Mouse (Mus musculus) MEL (cell line): ENCODE data around the gene Adamts2. TPM values are rescaled to one million over a fixed set of nuclear protein-coding genes. Genes with fewer than 3 reads are reported as not detected.

Experiments used
- DNase-seq: peaks from one replicate; pipeline ENCODE4 v3.0.0; 2011; ENCODE audit warnings: low read depth, low spot score
- H3K27ac ChIP-seq: 2 replicates; pipeline ENCODE4 v1.5.1; 2012; ENCODE audit warnings: low read depth, mild to moderate bottlenecking, control low read depth, low read length, moderate library complexity; ENCODE audit not compliant: control insufficient read depth
- H3K27me3 ChIP-seq, 2 experiments: fragments of 150-350 bp in 1 of 2; sonication (generic) in 1 of 2; 2 replicates each; pipeline ENCODE4 v1.6.1; 2012; ENCODE audit warnings: low read length in 2 of 2, mild to moderate bottlenecking in 2 of 2, improper control_type of control experiment in 1 of 2, moderate library complexity in 1 of 2; ENCODE audit not compliant: insufficient read depth in 2 of 2, control insufficient read depth in 1 of 2
- H3K36me3 ChIP-seq, 2 experiments: 2 replicates each; pipeline ENCODE4 v1.6.1; 2012 to 2014; ENCODE audit warnings: low read length in 2 of 2, improper control_type of control experiment in 1 of 2, inconsistent platforms in 1 of 2, mild to moderate bottlenecking in 1 of 2; ENCODE audit not compliant: insufficient read depth in 2 of 2, control insufficient read depth in 1 of 2
- H3K4me1 ChIP-seq, 2 experiments: fragments of 150-350 bp in 1 of 2; sonication (generic) in 1 of 2; 2 replicates each; pipeline ENCODE4 v1.6.1; 2012; ENCODE audit warnings: low read length in 2 of 2, improper control_type of control experiment in 1 of 2, mild to moderate bottlenecking in 1 of 2; ENCODE audit not compliant: insufficient read depth in 2 of 2, control insufficient read depth in 1 of 2
- H3K4me3 ChIP-seq, 2 experiments: fragments of 150-350 bp in 1 of 2; sonication (generic) in 1 of 2; 2 replicates each; pipeline ENCODE4 v1.5.1; 2012; ENCODE audit warnings: low read depth in 2 of 2, low read length in 2 of 2, mild to moderate bottlenecking in 2 of 2, moderate library complexity in 2 of 2, control low read depth in 1 of 2, improper control_type of control experiment in 1 of 2; ENCODE audit not compliant: control insufficient read depth in 1 of 2, insufficient read depth in 1 of 2
- H3K79me2 ChIP-seq: 2 replicates; pipeline ENCODE4 v1.6.1; 2012; ENCODE audit warnings: mild to moderate bottlenecking, low read length, moderate library complexity; ENCODE audit not compliant: control insufficient read depth, poor library complexity, insufficient read depth
- H3K9ac ChIP-seq: 2 replicates; pipeline ENCODE4 v1.6.1; 2012; ENCODE audit warnings: low read depth, mild to moderate bottlenecking, control low read depth, low read length, moderate library complexity; ENCODE audit not compliant: control insufficient read depth, poor library complexity, severe bottlenecking
- H3K9me3 ChIP-seq: fragments of 150-350 bp; sonication (generic); replicated peaks from 2 replicates; pipeline ENCODE4 v1.6.1; 2012; ENCODE audit warnings: mild to moderate bottlenecking, low read length, improper control_type of control experiment, moderate library complexity; ENCODE audit not compliant: insufficient read depth
- BHLHE40 ChIP-seq: IDR thresholded peaks from 2 replicates; pipeline ENCODE4 v1.6.1; 2012; ENCODE audit warnings: low read depth, mild to moderate bottlenecking, inconsistent platforms, low read length, improper control_type of control experiment, borderline replicate concordance
- CHD1 ChIP-seq: IDR thresholded peaks from 2 replicates; pipeline ENCODE4 v1.6.1; 2012; ENCODE audit warnings: low read depth, mild to moderate bottlenecking, inconsistent platforms, low read length, improper control_type of control experiment
- EP300 ChIP-seq, 2 experiments: IDR thresholded peaks; 2 replicates each; pipeline ENCODE4 v1.6.1; 2011; ENCODE audit warnings: improper control_type of control experiment in 2 of 2, low read length in 2 of 2, low read depth in 1 of 2, mild to moderate bottlenecking in 1 of 2
- ETS1 ChIP-seq: IDR thresholded peaks from 2 replicates; pipeline ENCODE4 v1.6.1; 2012; ENCODE audit warnings: low read depth, mild to moderate bottlenecking, inconsistent platforms, low read length, improper control_type of control experiment, moderate library complexity
- GATA1 ChIP-seq: IDR thresholded peaks from 2 replicates; pipeline ENCODE4 v1.6.1; 2011; ENCODE audit warnings: low read depth, low read length, improper control_type of control experiment
- HCFC1 ChIP-seq: IDR thresholded peaks from 2 replicates; pipeline ENCODE4 v1.6.1; 2012; ENCODE audit warnings: low read depth, mild to moderate bottlenecking, inconsistent platforms, low read length, improper control_type of control experiment, moderate library complexity
- KAT2A ChIP-seq: conservative IDR thresholded peaks from 2 replicates; pipeline ENCODE4 v1.6.1; 2012; ENCODE audit warnings: low read depth, low read length, improper control_type of control experiment, inconsistent platforms
- MAZ ChIP-seq: IDR thresholded peaks from 2 replicates; pipeline ENCODE4 v1.6.1; 2012; ENCODE audit warnings: low read depth, mild to moderate bottlenecking, inconsistent platforms, low read length, improper control_type of control experiment
- MEF2A ChIP-seq: IDR thresholded peaks from 2 replicates; pipeline ENCODE4 v1.6.1; 2014; ENCODE audit warnings: low read depth, mild to moderate bottlenecking, inconsistent platforms, low read length, improper control_type of control experiment; ENCODE audit not compliant: poor library complexity, insufficient replicate concordance, severe bottlenecking; ENCODE audit errors: extremely low read depth
- MYB ChIP-seq: IDR thresholded peaks from 2 replicates; pipeline ENCODE4 v1.6.1; 2011; ENCODE audit warnings: mild to moderate bottlenecking, low read depth, low read length, improper control_type of control experiment
- NRF1 ChIP-seq: IDR thresholded peaks from 2 replicates; pipeline ENCODE4 v1.6.1; 2014; ENCODE audit warnings: low read depth, mild to moderate bottlenecking, inconsistent platforms, low read length, improper control_type of control experiment, moderate library complexity; ENCODE audit not compliant: poor library complexity, insufficient read depth, severe bottlenecking
- POLR2A ChIP-seq, 2 experiments: IDR thresholded peaks; 2 replicates each; pipeline ENCODE4 v1.6.1; 2011 to 2012; ENCODE audit warnings: low read length in 2 of 2, mild to moderate bottlenecking in 2 of 2, control low read depth in 1 of 2, improper control_type of control experiment in 1 of 2, low read depth in 1 of 2, moderate library complexity in 1 of 2; ENCODE audit not compliant: control insufficient read depth in 1 of 2, insufficient read depth in 1 of 2, poor library complexity in 1 of 2
- POLR2AphosphoS2 ChIP-seq: IDR thresholded peaks from 2 replicates; pipeline ENCODE4 v1.6.1; 2011; ENCODE audit warnings: low read length, improper control_type of control experiment
- RAD21 ChIP-seq: IDR thresholded peaks from 2 replicates; pipeline ENCODE4 v1.6.1; 2011; ENCODE audit warnings: mild to moderate bottlenecking, low read depth, low read length, improper control_type of control experiment
- SMC3 ChIP-seq: IDR thresholded peaks from 2 replicates; pipeline ENCODE4 v1.6.1; 2011; ENCODE audit warnings: low read depth, low read length, improper control_type of control experiment
- TAL1 ChIP-seq: IDR thresholded peaks from 2 replicates; pipeline ENCODE4 v1.6.1; 2012; ENCODE audit warnings: mild to moderate bottlenecking, inconsistent platforms, low read length, moderate library complexity, mixed read lengths
- TBP ChIP-seq: IDR thresholded peaks from 2 replicates; pipeline ENCODE4 v1.8.0; 2011; ENCODE audit warnings: low read depth, low read length, improper control_type of control experiment
- TCF12 ChIP-seq: IDR thresholded peaks from 2 replicates; pipeline ENCODE4 v1.6.1; 2014; ENCODE audit warnings: low read depth, mild to moderate bottlenecking, inconsistent platforms, low read length, improper control_type of control experiment, moderate library complexity
- UBTF ChIP-seq: IDR thresholded peaks from 2 replicates; pipeline ENCODE4 v1.6.1; 2012; ENCODE audit warnings: low read depth, mild to moderate bottlenecking, inconsistent platforms, low read length, improper control_type of control experiment, moderate library complexity, borderline replicate concordance; ENCODE audit not compliant: insufficient read depth
- USF1 ChIP-seq: IDR thresholded peaks from 2 replicates; pipeline ENCODE4 v1.6.1; 2014; ENCODE audit warnings: low read depth, mild to moderate bottlenecking, inconsistent platforms, low read length, improper control_type of control experiment, moderate library complexity
- USF2 ChIP-seq, 2 experiments: IDR thresholded peaks; 2 replicates each; pipeline ENCODE4 v1.6.1; 2011 to 2012; ENCODE audit warnings: improper control_type of control experiment in 2 of 2, low read length in 2 of 2, borderline replicate concordance in 1 of 2, inconsistent platforms in 1 of 2, low read depth in 1 of 2, mild to moderate bottlenecking in 1 of 2; ENCODE audit not compliant: insufficient read depth in 1 of 2
- ZMIZ1 ChIP-seq: IDR thresholded peaks from 2 replicates; pipeline ENCODE4 v1.6.1; 2012; ENCODE audit warnings: low read depth, mild to moderate bottlenecking, inconsistent platforms, low read length, improper control_type of control experiment, moderate library complexity
- ZNF384 ChIP-seq: IDR thresholded peaks from 2 replicates; pipeline ENCODE4 v1.6.1; 2012; ENCODE audit warnings: low read depth, mild to moderate bottlenecking, inconsistent platforms, low read length, improper control_type of control experiment
- polyA plus RNA-seq, 2 experiments: library from polyadenylated mRNA; stranded (reverse) in 1 of 2; unstranded in 1 of 2; fragments of >175 nt in 1 of 2; fragments of >200 nt in 1 of 2; gene quantifications; 2 replicates each; pipeline versions ENCODE4 v1.2.1 to v1.2.4; 2012; ENCODE audit warnings: low replicate concordance in 2 of 2, low read depth in 1 of 2; ENCODE audit not compliant: insufficient read length in 2 of 2, insufficient read depth in 1 of 2, missing spikeins in 1 of 2
- total RNA-seq: library from RNA; depleted of rRNA; stranded (reverse); fragments of 300-350 nt; gene quantifications from 2 replicates; pipeline ENCODE4 v1.2.3, GENCODE M21; 2012

Gene Adamts2
- total and polyA plus RNA-seq, 3 experiments = not detected

- Histone ChIP-seq H3K36me3 (no peaks in the 10 kb centered on the region), H3K9ac (no peak overlapping the region), H3K27ac (no peak overlapping the region), H3K9me3 (no peaks in the 10 kb centered on the region), H3K27me3 (no peaks in the 10 kb centered on the region), H3K4me1 (no peaks in the 10 kb centered on the region), H3K4me3 (no peak overlapping the region), H3K79me2 (no peaks in the 10 kb centered on the region)
- no peak for TF ChIP-seq CHD1
- no peak for TF ChIP-seq SMC3
- TF ChIP-seq BHLHE40 = no peak
- TF ChIP-seq GATA1 = no peak
- no peak for TF ChIP-seq RAD21
- no peak for TF ChIP-seq NRF1
- TF ChIP-seq ETS1 = no peak
- TF ChIP-seq HCFC1 = no peak
- DNase-seq = no peak
Measured at GRCm38 (mm10) chr11:50717381-50717897, 115.6 kb downstream of the Adamts2 start.

GRCm38 (mm10) chr11:50718862-50719261, 117.0 kb downstream of the Adamts2 start:
- H3K27me3 ChIP-seq = no peaks in the 10 kb centered on the region
- DNase-seq = no peak
- no peak overlapping the region for H3K4me3 ChIP-seq
- H3K79me2 ChIP-seq = no peaks in the 10 kb centered on the region
- no peaks in the 10 kb centered on the region for H3K36me3 ChIP-seq
- H3K27ac ChIP-seq = no peak overlapping the region
- no peak overlapping the region for H3K9ac ChIP-seq
- no peak for TF ChIP-seq RAD21
- no peak for TF ChIP-seq MAZ
- no peak for TF ChIP-seq ZNF384
- no peak for TF ChIP-seq POLR2AphosphoS2
- TF ChIP-seq POLR2A (IDR thresholded peaks at IDR 0.05; ENCODE audit: control insufficient read depth in 1 of 2, insufficient read depth in 1 of 2, low read depth in 1 of 2, low read length in 2 of 2, poor library complexity in 1 of 2) = no peak
- no peak for TF ChIP-seq KAT2A
- TF ChIP-seq TAL1 = no peak
- TF ChIP-seq USF1 = no peak
- TF ChIP-seq UBTF = no peak
- no peak for TF ChIP-seq ZMIZ1
- no peak for TF ChIP-seq TBP
- no peak for TF ChIP-seq USF2 (IDR thresholded peaks at IDR 0.05; ENCODE audit: borderline replicate concordance in 1 of 2, insufficient read depth in 1 of 2, low read depth in 1 of 2, low read length in 2 of 2)
- no peak for TF ChIP-seq MYB
- TF ChIP-seq CHD1 = no peak
- TF ChIP-seq MEF2A = no peak
- no peak for TF ChIP-seq TCF12
- no peak for TF ChIP-seq EP300 (IDR thresholded peaks at IDR 0.05; ENCODE audit: low read depth in 1 of 2, low read length in 2 of 2)
- H3K9me3 ChIP-seq = no peaks in the 10 kb centered on the region
- no peaks in the 10 kb centered on the region for H3K4me1 ChIP-seq
